Mouse (Mus musculus) midbrain, embryonic 14.5 days (tissue): Measurements from ENCODE around the gene Iffo1. TPM values are rescaled to one million over a fixed set of nuclear protein-coding genes. Genes with fewer than 3 reads are reported as not detected.

Experiments used
- ATAC-seq: fragments of 200-750 bp; cut with Nextera tagmentation; 2 replicates; pipeline ENCODE4 v1.8.0; 2017; ENCODE audit warnings: moderate number of reproducible peaks, moderate library complexity; ENCODE audit not compliant: low FRiP score, low TSS enrichment
- DNase-seq: peaks from one replicate; pipeline ENCODE4 v3.0.0-alpha.2; 2015
- H3K27ac ChIP-seq: fragments of 300-500 bp; sonication (generic); replicated peaks from 2 replicates; pipeline ENCODE4 v1.5.1; 2014; ENCODE audit warnings: mild to moderate bottlenecking, low read depth, low read length, moderate library complexity
- H3K27me3 ChIP-seq: fragments of 300-500 bp; sonication (generic); 2 replicates; pipeline ENCODE4 v1.6.1; 2014; ENCODE audit warnings: low read length, control low read depth, mixed read lengths; ENCODE audit not compliant: control insufficient read depth, insufficient read depth
- H3K36me3 ChIP-seq: fragments of 300-500 bp; sonication (generic); 2 replicates; pipeline ENCODE4 v1.6.1; 2014; ENCODE audit warnings: low read length, control low read depth; ENCODE audit not compliant: control insufficient read depth, insufficient read depth
- H3K4me1 ChIP-seq: fragments of 300-500 bp; sonication (generic); 2 replicates; pipeline ENCODE4 v1.6.1; 2014; ENCODE audit warnings: mild to moderate bottlenecking, antibody characterized with exemption, low read length, control low read depth; ENCODE audit not compliant: control insufficient read depth, insufficient read depth
- H3K4me2 ChIP-seq: fragments of 300-500 bp; sonication (generic); 2 replicates; pipeline ENCODE4 v1.6.1; 2014; ENCODE audit warnings: mild to moderate bottlenecking, low read length, moderate library complexity
- H3K4me3 ChIP-seq: fragments of 300-500 bp; sonication (generic); replicated peaks from 2 replicates; pipeline ENCODE4 v1.5.1; 2014; ENCODE audit warnings: low read depth, low read length
- H3K9ac ChIP-seq: fragments of 300-500 bp; sonication (generic); replicated peaks from 2 replicates; pipeline ENCODE4 v1.6.1; 2014; ENCODE audit warnings: mild to moderate bottlenecking, low read length, moderate library complexity
- H3K9me3 ChIP-seq: fragments of 300-500 bp; sonication (generic); 2 replicates; pipeline ENCODE4 v1.6.1; 2016; ENCODE audit warnings: low read length, control low read depth, mixed read lengths; ENCODE audit not compliant: control insufficient read depth
- WGBS: fragments of 180-500 bp; shearing (Covaris S2); extraction: QIAGEN DNeasy Blood & Tissue Kit; methylation state at CpG from one replicate; pipeline ENCODE4 v1.1.7; 2014; 5-methylcytosine and 5-hydroxymethylcytosine counted together
- polyA plus RNA-seq: library from polyadenylated mRNA; unstranded; fragments of >200 nt; fragmentation: Nextera tagmentation; extraction: Ambion mirVana; gene quantifications from 2 replicates; pipeline ENCODE4 v1.2.1, GENCODE M21; 2014

Iffo1 gene
- polyA plus RNA-seq, 1 experiment from 2014 or later: 15.8 TPM

- WGBS: 15% methylated on average over 10 of the region's 10 CpGs
- Histone ChIP-seq H3K9ac (no peak overlapping the region; the same call in 1 of the 2 replicates), H3K4me2 (peak overlapping the region; percentile 79), H3K36me3 (peaks cover 64% of the 10 kb centered on the region), H3K27me3 (no peaks in the 10 kb centered on the region), H3K9me3 (no peaks in the 10 kb centered on the region), H3K4me3 (peak overlapping the region; percentile 80; the same call in 1 of the 2 replicates), H3K27ac (peak overlapping the region; percentile 89), H3K4me1 (peaks cover 27% of the 10 kb centered on the region)
- DNase-seq: peak; percentile 59
- ATAC-seq: no peak
Observed at GRCm38 (mm10) chr6:125166861-125167650, 22.0 kb downstream of the Iffo1 start.

- H3K4me2 ChIP-seq: no peak overlapping the region
- H3K4me1 ChIP-seq: peaks cover 27% of the 10 kb centered on the region
- H3K36me3 ChIP-seq: peaks cover 67% of the 10 kb centered on the region
- H3K4me3 ChIP-seq: no peak overlapping the region
- no peaks in the 10 kb centered on the region for H3K9me3 ChIP-seq
- H3K27ac ChIP-seq: no peak overlapping the region
- 91% methylated on average over 14 of the region's 14 CpGs for WGBS
- no peak overlapping the region for H3K9ac ChIP-seq
- no peak for ATAC-seq
- DNase-seq: no peak
- no peaks in the 10 kb centered on the region for H3K27me3 ChIP-seq
Observed at GRCm38 (mm10) chr6:125168086-125168485, 23.0 kb downstream of the Iffo1 start.

GRCm38 (mm10) chr6:125170194-125170593 is 25.2 kb downstream of the Iffo1 start:
- DNase-seq (no peak), ATAC-seq (no peak)
- Histone ChIP-seq H3K27me3 (no peaks in the 10 kb centered on the region), H3K9ac (0 out of 2 replicates have a peak overlapping the region, but pooled peaks have one; percentile 3), H3K36me3 (peaks cover 79% of the 10 kb centered on the region), H3K27ac (no peak overlapping the region), H3K4me3 (no peak overlapping the region), H3K9me3 (no peaks in the 10 kb centered on the region), H3K4me1 (peaks cover 18% of the 10 kb centered on the region), H3K4me2 (no peak overlapping the region)
- 86% methylated on average over 6 of the region's 6 CpGs for WGBS

- ATAC-seq (no peak), DNase-seq (no peak)
- no peaks in the 10 kb centered on the region for H3K9me3 ChIP-seq
- H3K4me2 ChIP-seq: no peak overlapping the region
- H3K27ac ChIP-seq: no peak overlapping the region
- no peaks in the 10 kb centered on the region for H3K27me3 ChIP-seq
- H3K9ac ChIP-seq: no peak overlapping the region
- H3K4me3 ChIP-seq: no peak overlapping the region
- 0 out of 2 replicates have a peak, but pooled peaks cover 3% of the 10 kb centered on the region for H3K4me1 ChIP-seq
- peaks cover 99% of the 10 kb centered on the region for H3K36me3 ChIP-seq
- 94% methylated on average over 2 of the region's 2 CpGs for WGBS
Observed at GRCm38 (mm10) chr6:125172474-125172873, 27.4 kb downstream of the Iffo1 start.

GRCm38 (mm10) chr6:125173256-125173655 is 28.2 kb downstream of the Iffo1 start:
- H3K4me1 ChIP-seq: no peaks in the 10 kb centered on the region
- H3K36me3 ChIP-seq: peaks cover 99% of the 10 kb centered on the region
- no peaks in the 10 kb centered on the region for H3K9me3 ChIP-seq
- no peak for ATAC-seq
- no peak overlapping the region for H3K4me2 ChIP-seq
- no peak for DNase-seq
- H3K27ac ChIP-seq: no peak overlapping the region
- WGBS: 93% methylated on average over 7 of the region's 7 CpGs
- H3K9ac ChIP-seq: no peak overlapping the region
- H3K27me3 ChIP-seq: no peaks in the 10 kb centered on the region
- no peak overlapping the region for H3K4me3 ChIP-seq

GRCm38 (mm10) chr6:125175469-125175868 is 30.4 kb downstream of the Iffo1 start:
- H3K27me3 ChIP-seq: no peaks in the 10 kb centered on the region
- H3K4me1 ChIP-seq: no peaks in the 10 kb centered on the region

GRCm38 (mm10) chr6:125179601-125180000 is 34.6 kb downstream of the Iffo1 start:
- Histone ChIP-seq H3K4me3 (no peak overlapping the region), H3K27ac (no peak overlapping the region), H3K9me3 (no peaks in the 10 kb centered on the region), H3K4me2 (no peak overlapping the region), H3K36me3 (peaks cover 96% of the 10 kb centered on the region), H3K9ac (no peak overlapping the region), H3K4me1 (no peaks in the 10 kb centered on the region), H3K27me3 (no peaks in the 10 kb centered on the region)
- DNase-seq: no peak
- 93% methylated on average over 7 of the region's 7 CpGs for WGBS
- ATAC-seq: no peak

More at GRCm38 (mm10) chr6:125175469-125175868, 30.4 kb downstream of the Iffo1 start:
- no peak for ATAC-seq
- DNase-seq: no peak
- 91% methylated on average over 5 of the region's 5 CpGs for WGBS
- no peak overlapping the region for H3K4me2 ChIP-seq
- no peak overlapping the region for H3K27ac ChIP-seq
- no peak overlapping the region for H3K9ac ChIP-seq
- H3K36me3 ChIP-seq: peaks cover 98% of the 10 kb centered on the region
- no peak overlapping the region for H3K4me3 ChIP-seq
- H3K9me3 ChIP-seq: no peaks in the 10 kb centered on the region

- Histone ChIP-seq H3K4me1 (no peaks in the 10 kb centered on the region), H3K36me3 (peaks cover 96% of the 10 kb centered on the region), H3K27me3 (no peaks in the 10 kb centered on the region), H3K4me3 (no peak overlapping the region), H3K4me2 (no peak overlapping the region), H3K27ac (no peak overlapping the region), H3K9me3 (no peaks in the 10 kb centered on the region), H3K9ac (no peak overlapping the region)
- ATAC-seq (no peak), DNase-seq (no peak)
- WGBS: 63% methylated on average over 5 of the region's 5 CpGs
Observed at GRCm38 (mm10) chr6:125182133-125182532, 37.1 kb downstream of the Iffo1 start.

GRCm38 (mm10) chr6:125186203-125186602 is 41.2 kb downstream of the Iffo1 start:
- H3K36me3 ChIP-seq: peaks cover 81% of the 10 kb centered on the region
- ATAC-seq: no peak

More at GRCm38 (mm10) chr6:125186203-125186602, 41.2 kb downstream of the Iffo1 start:
- no peak overlapping the region for H3K4me3 ChIP-seq
- DNase-seq: no peak
- no peak overlapping the region for H3K9ac ChIP-seq
- no peak overlapping the region for H3K27ac ChIP-seq
- WGBS: 95% methylated on average over 10 of the region's 10 CpGs
- H3K4me2 ChIP-seq: no peak overlapping the region
- H3K4me1 ChIP-seq: 0 out of 2 replicates have a peak, but pooled peaks cover 3% of the 10 kb centered on the region
- no peaks in the 10 kb centered on the region for H3K27me3 ChIP-seq
- H3K9me3 ChIP-seq: no peaks in the 10 kb centered on the region
